ENCODE assay signal across 8 mouse cellular contexts in the genomic region with DNA sequence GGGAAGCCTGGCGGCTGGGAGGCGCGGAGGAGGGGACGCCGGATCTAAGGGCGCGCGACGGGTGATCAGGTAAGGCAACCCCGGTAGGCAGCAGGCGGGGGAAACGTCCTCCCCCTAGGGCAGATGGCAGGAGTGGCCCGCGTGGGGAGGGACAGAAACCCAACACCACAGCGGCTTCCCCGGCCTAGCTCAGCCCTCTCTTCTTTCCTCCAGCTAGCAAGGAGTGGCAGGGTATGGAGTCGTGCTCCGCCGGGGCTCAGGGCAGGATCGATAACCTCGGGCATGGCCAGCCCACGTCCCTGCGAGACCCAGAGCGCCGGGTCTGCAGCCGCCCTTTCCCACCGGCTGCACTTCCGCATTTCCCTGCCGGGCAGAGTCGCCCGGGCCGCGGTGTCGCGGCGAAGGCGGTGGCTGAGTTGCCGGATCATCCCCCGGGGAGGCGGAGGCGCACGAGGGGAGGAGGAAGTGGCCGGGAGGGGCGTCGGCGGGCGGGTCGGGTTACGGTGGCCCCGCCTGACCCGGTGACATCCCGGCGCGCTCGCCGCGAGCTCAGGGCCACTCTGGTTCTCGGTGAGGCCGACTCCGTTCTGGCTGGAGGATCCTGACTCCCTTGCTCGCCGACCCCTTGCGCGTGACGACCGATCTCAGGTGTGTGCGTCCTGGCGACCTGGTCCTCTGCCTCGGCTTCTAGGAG. TPM values are rescaled to one million over a fixed set of nuclear protein-coding genes. Genes with fewer than 3 reads are reported as not detected.
DNase-seq lines count a peak whose midpoint lies in the region; ATAC-seq and TF ChIP-seq lines count a peak whose summit lies in the region.

No protein-coding gene starts in this region.

- H3K4me1 ChIP-seq in hindbrain, embryonic 14.5 days (replicated peaks; ENCODE audit: control insufficient read depth, insufficient read depth, low read length): peaks cover 7% of the 10 kb centered on the region; the same call in 1 of the 2 replicates

- in situ Hi-C loops in Patski (cut with MboI; ENCODE audit: low pct_unique_long_range_greater_than_20kb): loop anchor here (10.0 kb wide), 1 partner anchor 113 kb away; a partner anchor contains a TSS

- no peak for DNase-seq in Patski (ENCODE audit: low read depth, low spot score)
- DNase-seq in cerebellum, postnatal 14 days: peak; percentile 78 to 83
- DNase-seq in frontal cortex, postnatal 25 days (ENCODE audit: low spot score in 2 of 2): peak; percentile 45 to 53
- DNase-seq in hindbrain, embryonic 14.5 days (ENCODE audit: low spot score): peak; percentile 47
- peak; percentile 61 to 67 for DNase-seq in layer of hippocampus, postnatal 25 days (ENCODE audit: extremely low spot score in 1 of 2, low spot score in 1 of 2)
- peak; percentile 91 for DNase-seq in lung, postnatal 14 days
- peak; percentile 44 for DNase-seq in retina, adult 2 months (ENCODE audit: low read depth, low spot score)
- DNase-seq in thymus, postnatal 25 days: peak; percentile 88

- H3K9ac ChIP-seq in hindbrain, embryonic 14.5 days: peak overlapping the region; percentile 85

- TF ChIP-seq CTCF in Patski (IDR thresholded peaks at IDR 0.05): no peak

- H3K9me3 ChIP-seq in hindbrain, embryonic 14.5 days (ENCODE audit: control insufficient read depth, low read length): no peaks in the 10 kb centered on the region

- POLR2A ChIA-PET in Patski (lab: Charles Lee): interaction anchor here (1.2 to 1.6 kb wide), 2 partner anchors 115 to 121 kb away, joined by 3 to 4 read pairs; a partner anchor contains a TSS

- H3K36me3 ChIP-seq in hindbrain, embryonic 14.5 days (replicated peaks; ENCODE audit: control insufficient read depth, insufficient read depth): no peaks in the 10 kb centered on the region

- peak overlapping the region; percentile 52; the same call in 1 of the 2 replicates for H3K27ac ChIP-seq in hindbrain, embryonic 14.5 days

- ATAC-seq in Patski: peak; percentile 94
- ATAC-seq in hindbrain, embryonic 14.5 days (ENCODE audit: low FRiP score): peak; percentile 80

- under 1% methylated on average over 63 of the region's 69 CpGs for WGBS in hindbrain, embryonic 14.5 days

- H3K4me3 ChIP-seq in hindbrain, embryonic 14.5 days (replicated peaks; ENCODE audit: low read length): peak overlapping the region; percentile 80

- CTCF ChIA-PET in Patski (lab: Charles Lee): interaction anchor here (2.3 kb wide), 1 partner anchor 121 kb away, joined by 9 read pairs; no protein-coding TSS in a partner anchor

- H3K4me2 ChIP-seq in hindbrain, embryonic 14.5 days (replicated peaks): peak overlapping the region; percentile 97

- H3K27me3 ChIP-seq in Patski: no peaks in the 10 kb centered on the region
- peaks cover 16% of the 10 kb centered on the region for H3K27me3 ChIP-seq in hindbrain, embryonic 14.5 days (ENCODE audit: control insufficient read depth, insufficient read depth, low read length)

RNA-seq across cellular contexts. Expression of a gene that starts 0.6 kb away (rescaled TPM):
- 18.8 TPM for polyA plus RNA-seq in Patski (2021)
- 23.0 and 29.9 TPM in 2 replicates for polyA plus RNA-seq in hindbrain, embryonic 14.5 days (2014; fragmentation: Nextera tagmentation; extraction: Ambion mirVana)
- total RNA-seq in layer of hippocampus, postnatal 25 days (2021): 100 to 1,000 TPM; 135 to 138 TPM
